Mouse (Mus musculus): ENCODE measurements around the gene Fgfr2. TPM values are rescaled to one million over a fixed set of nuclear protein-coding genes. Genes with fewer than 3 reads are reported as not detected.

The Fgfr2 gene
- polyA plus RNA-seq, 1 experiment, result 114 TPM

DNA sequence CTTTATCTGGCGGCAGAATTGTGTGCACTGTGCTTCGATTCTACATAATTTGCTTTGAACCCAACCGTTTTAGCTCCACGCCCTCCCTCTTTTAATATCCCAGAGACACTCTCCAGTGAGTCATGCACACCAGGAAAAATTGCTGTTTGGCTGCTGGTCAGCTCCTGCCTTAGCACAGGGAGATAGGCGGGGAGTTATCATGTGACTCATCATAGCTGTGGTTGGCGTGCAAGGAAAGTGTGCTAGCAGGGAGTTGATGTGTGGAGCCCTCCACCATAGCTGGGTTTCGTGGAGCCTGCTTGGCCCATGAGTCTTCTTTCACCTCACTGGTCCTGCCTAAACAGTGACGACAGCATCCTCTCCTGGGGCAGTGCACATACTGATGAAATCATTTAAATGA, 2315.4 kb downstream of the Fgfr2 start:
- DNase-seq, result peak; percentile 28
- H3K4me1 ChIP-seq (ENCODE audit: control insufficient read depth, insufficient read depth, low read length), result peaks cover 7% of the 10 kb centered on the region
- no peak overlapping the region for H3K4me3 ChIP-seq (replicated peaks; ENCODE audit: extremely low read depth, low read depth, low read length)
- 33% methylated on average over 8 of the region's 8 CpGs for WGBS
- TF ChIP-seq POLR2A (IDR thresholded peaks at IDR 0.05; ENCODE audit: borderline replicate concordance, extremely low read depth, low read depth, low read length) (no peak), CTCF (IDR thresholded peaks at IDR 0.05; ENCODE audit: insufficient read depth, low read length) (no peak)

DNA sequence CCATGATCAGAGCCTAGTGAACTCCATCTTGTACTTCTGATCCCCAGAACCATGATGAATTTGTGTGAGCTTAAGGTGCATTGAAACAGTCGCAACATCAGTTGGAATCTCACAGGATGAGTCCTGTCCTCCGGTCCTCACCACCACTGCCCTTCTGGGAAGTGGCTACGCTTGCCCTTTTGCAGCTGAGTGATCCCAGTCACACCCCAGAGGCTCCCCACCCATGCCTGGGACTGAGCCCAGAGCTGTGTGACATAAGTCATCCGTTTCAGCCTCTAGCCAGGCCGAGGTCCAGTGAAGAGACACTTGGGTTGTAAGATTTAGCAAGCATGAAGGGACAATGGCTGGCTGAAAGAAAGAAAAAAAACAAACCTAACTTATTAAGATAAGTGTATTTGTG, 2318.2 kb downstream of the Fgfr2 start:
- DNase-seq, result no peak
- 64% methylated on average over 5 of the region's 5 CpGs for WGBS
- TF ChIP-seq POLR2A (IDR thresholded peaks at IDR 0.05; ENCODE audit: borderline replicate concordance, extremely low read depth, low read depth, low read length) (no peak), CTCF (IDR thresholded peaks at IDR 0.05; ENCODE audit: insufficient read depth, low read length) (no peak)

DNA sequence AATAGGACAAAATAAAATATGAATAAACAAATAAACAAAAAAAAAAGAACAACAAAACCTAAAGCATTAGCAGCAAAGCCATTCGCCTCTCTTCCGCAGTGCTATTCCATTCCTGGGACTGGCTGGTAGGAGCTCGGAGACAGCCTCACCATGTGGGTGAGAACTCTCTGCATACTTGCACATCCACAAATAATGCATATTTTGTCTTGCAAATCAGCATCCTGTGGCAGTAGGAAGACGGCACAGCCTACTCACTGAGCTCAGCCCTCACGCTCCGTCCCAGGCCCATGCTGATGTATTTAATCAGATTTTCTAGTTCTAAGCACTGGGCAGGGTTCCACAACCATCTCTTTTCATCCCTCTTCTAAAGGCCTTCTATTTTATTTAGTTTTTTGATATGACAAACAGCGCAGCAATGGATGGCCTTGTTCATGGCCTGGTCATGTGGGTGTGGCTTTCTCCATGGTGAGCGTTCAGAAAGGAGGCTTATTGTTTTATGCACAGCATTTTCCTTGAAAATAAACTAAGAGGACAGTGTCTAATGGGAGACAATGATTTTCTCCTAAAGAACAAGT, 2319.8 kb downstream of the Fgfr2 start:
- H3K4me3 ChIP-seq (replicated peaks; ENCODE audit: extremely low read depth, low read depth, low read length), result no peak overlapping the region
- DNase-seq, result no peak
- peaks cover 5% of the 10 kb centered on the region; the same call in 1 of the 2 replicates for H3K4me1 ChIP-seq (ENCODE audit: control insufficient read depth, insufficient read depth, low read length)
- 94% methylated on average over 8 of the region's 8 CpGs for WGBS
- no peak for TF ChIP-seq POLR2A (IDR thresholded peaks at IDR 0.05; ENCODE audit: borderline replicate concordance, extremely low read depth, low read depth, low read length)
- TF ChIP-seq CTCF (IDR thresholded peaks at IDR 0.05; ENCODE audit: insufficient read depth, low read length), result no peak

More for the DNA sequence above, 2318.2 kb downstream of the Fgfr2 start:
- Histone ChIP-seq H3K4me3 (replicated peaks; ENCODE audit: extremely low read depth, low read depth, low read length) (no peak overlapping the region), H3K4me1 (ENCODE audit: control insufficient read depth, insufficient read depth, low read length) (peaks cover 7% of the 10 kb centered on the region)

DNA sequence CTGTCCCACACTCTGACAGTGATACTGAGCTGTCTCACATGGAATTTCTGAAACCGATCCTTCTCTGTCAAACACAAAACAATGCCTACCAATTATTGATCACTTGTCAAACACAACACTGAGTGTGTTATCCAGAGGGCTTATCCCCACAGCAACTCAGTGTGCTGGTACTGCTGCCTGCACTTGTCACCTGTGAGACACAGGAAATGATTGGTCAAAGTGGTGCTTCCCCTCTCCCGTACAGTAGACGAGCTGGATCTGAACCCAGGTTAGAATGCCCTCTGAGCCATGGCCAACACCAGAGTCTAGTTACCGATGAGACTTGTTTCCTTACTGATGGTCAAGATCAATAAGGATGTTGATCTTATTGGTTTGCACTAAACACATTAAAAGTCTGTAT, 2321.3 kb downstream of the Fgfr2 start:
- no peaks in the 10 kb centered on the region for H3K4me1 ChIP-seq (ENCODE audit: control insufficient read depth, insufficient read depth, low read length)
- no peak overlapping the region for H3K4me3 ChIP-seq (replicated peaks; ENCODE audit: extremely low read depth, low read depth, low read length)
- no peak for DNase-seq
- 77% methylated on average over 4 of the region's 4 CpGs for WGBS
- TF ChIP-seq POLR2A (IDR thresholded peaks at IDR 0.05; ENCODE audit: borderline replicate concordance, extremely low read depth, low read depth, low read length) (no peak), CTCF (IDR thresholded peaks at IDR 0.05; ENCODE audit: insufficient read depth, low read length) (no peak)

DNA sequence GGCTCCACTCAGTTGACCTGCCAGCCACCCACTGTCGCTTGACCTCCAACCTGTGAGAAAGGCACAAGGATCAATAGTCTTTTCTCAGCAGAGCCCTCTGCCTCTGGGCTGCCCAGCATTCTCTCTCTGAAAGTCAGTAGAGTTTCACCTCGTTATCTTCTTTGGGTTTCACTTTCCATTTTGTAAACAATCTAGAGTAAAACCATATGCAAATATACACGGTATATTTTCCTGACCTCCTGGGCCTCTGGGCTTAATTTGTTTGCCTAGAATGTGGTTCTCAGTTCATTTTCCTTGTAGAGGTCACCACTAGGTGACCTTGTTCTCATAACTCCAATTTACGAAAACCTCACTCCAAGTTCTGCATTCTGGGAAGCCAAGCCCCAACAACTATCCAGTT, 2322.5 kb downstream of the Fgfr2 start:
- no peak for DNase-seq
- TF ChIP-seq POLR2A (IDR thresholded peaks at IDR 0.05; ENCODE audit: borderline replicate concordance, extremely low read depth, low read depth, low read length), result no peak
- TF ChIP-seq CTCF (IDR thresholded peaks at IDR 0.05; ENCODE audit: insufficient read depth, low read length), result no peak
- Histone ChIP-seq H3K4me1 (ENCODE audit: control insufficient read depth, insufficient read depth, low read length) (no peaks in the 10 kb centered on the region), H3K4me3 (replicated peaks; ENCODE audit: extremely low read depth, low read depth, low read length) (no peak overlapping the region)
- WGBS, result 37% methylated on average over 4 of the region's 4 CpGs

DNA sequence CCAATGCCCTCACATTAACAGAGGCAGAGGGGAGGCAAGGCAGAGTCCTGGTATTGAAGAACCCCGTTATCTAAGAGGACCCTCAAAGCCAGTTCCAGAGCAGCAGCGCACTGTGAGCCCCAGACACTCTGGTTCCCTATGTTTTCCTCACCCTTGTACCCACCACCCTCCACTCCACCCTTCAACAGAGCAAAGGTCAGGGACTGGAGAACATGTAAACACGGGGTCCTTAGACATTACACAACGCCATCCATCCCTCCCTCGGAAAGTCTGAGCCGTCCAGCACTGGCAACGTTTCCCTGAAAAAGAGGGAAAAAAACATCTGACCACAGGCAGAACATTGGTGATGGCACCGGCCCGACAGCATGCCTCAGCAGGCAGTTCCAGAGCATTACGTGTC, 2323.7 kb downstream of the Fgfr2 start:
- no peak for DNase-seq
- WGBS, result 61% methylated on average over 10 of the region's 10 CpGs

DNA sequence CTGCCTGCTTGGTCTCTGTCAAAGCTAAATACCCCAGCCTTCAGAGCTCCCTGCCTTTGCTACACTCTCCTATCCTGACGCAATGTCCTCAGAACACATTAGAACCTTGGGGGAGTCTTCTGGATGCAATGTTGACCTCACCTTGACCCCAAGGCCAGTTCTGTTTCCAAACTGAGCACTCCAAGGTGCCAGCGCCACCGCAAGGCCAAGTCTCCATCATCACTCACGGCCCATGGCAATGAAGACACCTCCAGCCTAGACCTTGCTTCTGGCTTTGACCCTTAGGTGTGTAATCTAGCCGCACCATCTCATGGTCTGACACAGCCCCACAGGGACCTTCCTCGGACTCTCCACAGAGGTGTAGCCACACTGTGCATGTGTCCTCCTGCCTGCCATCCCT, 2325.6 kb downstream of the Fgfr2 start:
- no peaks in the 10 kb centered on the region for H3K4me1 ChIP-seq (ENCODE audit: control insufficient read depth, insufficient read depth, low read length)
- no peak overlapping the region for H3K4me3 ChIP-seq (replicated peaks; ENCODE audit: extremely low read depth, low read depth, low read length)
- 94% methylated on average over 6 of the region's 6 CpGs for WGBS
- DNase-seq, result no peak
- no peak for TF ChIP-seq CTCF (IDR thresholded peaks at IDR 0.05; ENCODE audit: insufficient read depth, low read length)
- no peak for TF ChIP-seq POLR2A (IDR thresholded peaks at IDR 0.05; ENCODE audit: borderline replicate concordance, extremely low read depth, low read depth, low read length)

More for the DNA sequence above, 2323.7 kb downstream of the Fgfr2 start:
- no peaks in the 10 kb centered on the region for H3K4me1 ChIP-seq (ENCODE audit: control insufficient read depth, insufficient read depth, low read length)
- no peak overlapping the region for H3K4me3 ChIP-seq (replicated peaks; ENCODE audit: extremely low read depth, low read depth, low read length)
- no peak for TF ChIP-seq CTCF (IDR thresholded peaks at IDR 0.05; ENCODE audit: insufficient read depth, low read length)
- TF ChIP-seq POLR2A (IDR thresholded peaks at IDR 0.05; ENCODE audit: borderline replicate concordance, extremely low read depth, low read depth, low read length), result no peak

DNA sequence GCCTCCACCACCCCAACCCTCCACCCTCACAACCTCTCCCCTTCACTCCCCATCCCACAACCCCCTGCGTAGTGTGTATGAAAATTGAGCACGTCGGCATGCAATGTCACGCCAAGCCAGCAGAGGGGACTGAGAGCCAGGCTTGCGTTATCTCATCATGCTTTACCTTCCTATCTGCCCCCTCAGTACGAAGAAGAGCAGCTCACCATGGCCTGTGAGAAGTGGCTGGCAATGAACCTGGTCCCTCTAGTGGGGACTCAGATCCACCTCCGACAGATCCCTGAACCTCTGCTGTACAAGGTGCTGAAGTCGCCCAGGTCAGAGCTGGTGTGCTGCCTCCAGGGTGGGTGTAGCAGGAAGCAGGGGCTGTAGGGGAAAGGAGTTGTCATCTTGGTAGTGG, 2326.4 kb downstream of the Fgfr2 start:
- H3K4me1 ChIP-seq (ENCODE audit: control insufficient read depth, insufficient read depth, low read length), result no peaks in the 10 kb centered on the region
- WGBS, result 64% methylated on average over 8 of the region's 8 CpGs

DNA sequence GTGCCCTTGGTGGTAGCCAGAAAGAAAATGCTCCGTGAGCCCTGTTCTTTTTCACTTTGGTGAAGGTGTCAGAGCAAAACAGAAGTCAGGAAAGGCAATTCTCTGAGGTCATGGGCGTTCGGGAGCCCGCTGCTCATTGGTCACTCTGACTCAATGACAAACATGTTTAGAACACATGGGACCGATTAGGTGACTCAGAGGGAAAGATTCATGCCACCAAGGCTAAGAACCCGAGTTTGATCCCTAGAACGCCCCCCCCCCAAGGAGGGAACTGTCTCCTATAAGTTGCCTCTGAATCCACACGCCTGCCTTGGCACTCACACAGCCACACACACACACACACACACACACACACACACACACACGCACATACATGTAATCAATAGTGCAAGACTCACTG, 2329.5 kb downstream of the Fgfr2 start:
- H3K4me3 ChIP-seq (replicated peaks; ENCODE audit: extremely low read depth, low read depth, low read length), result no peak overlapping the region
- no peak for DNase-seq
- no peaks in the 10 kb centered on the region for H3K4me1 ChIP-seq (ENCODE audit: control insufficient read depth, insufficient read depth, low read length)
- TF ChIP-seq CTCF (IDR thresholded peaks at IDR 0.05; ENCODE audit: insufficient read depth, low read length), result no peak
- no peak for TF ChIP-seq POLR2A (IDR thresholded peaks at IDR 0.05; ENCODE audit: borderline replicate concordance, extremely low read depth, low read depth, low read length)
- 79% methylated on average over 9 of the region's 9 CpGs for WGBS

More for the DNA sequence above, 2326.4 kb downstream of the Fgfr2 start:
- H3K4me3 ChIP-seq (replicated peaks; ENCODE audit: extremely low read depth, low read depth, low read length), result no peak overlapping the region
- no peak for DNase-seq
- peak; percentile 39; the same call in 1 of the 2 replicates for TF ChIP-seq CTCF (IDR thresholded peaks at IDR 0.05; ENCODE audit: insufficient read depth, low read length)
- no peak for TF ChIP-seq POLR2A (IDR thresholded peaks at IDR 0.05; ENCODE audit: borderline replicate concordance, extremely low read depth, low read depth, low read length)

DNA sequence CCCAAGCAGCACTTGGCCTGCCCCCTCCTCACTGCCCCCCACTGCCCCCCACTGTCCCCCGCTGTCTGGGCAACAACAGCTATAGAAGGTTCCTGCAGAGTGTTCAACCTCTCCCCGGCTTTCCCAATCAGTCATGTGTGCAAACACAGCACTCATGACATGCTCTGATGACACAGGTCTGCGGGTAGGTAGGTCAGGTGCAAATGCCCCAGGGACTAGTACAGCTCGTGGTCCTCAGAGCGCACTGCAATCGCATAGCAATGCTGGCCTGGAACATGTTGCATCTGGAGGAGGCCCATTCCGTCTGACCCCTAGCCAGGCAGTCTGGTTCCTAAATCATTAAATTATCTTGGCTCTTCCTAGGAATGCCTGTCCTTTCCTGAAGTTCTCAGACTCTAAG, 2333.7 kb downstream of the Fgfr2 start:
- no peaks in the 10 kb centered on the region; the same call in 1 of the 2 replicates for H3K4me1 ChIP-seq (ENCODE audit: control insufficient read depth, insufficient read depth, low read length)
- TF ChIP-seq POLR2A (IDR thresholded peaks at IDR 0.05; ENCODE audit: borderline replicate concordance, extremely low read depth, low read depth, low read length) (no peak), CTCF (IDR thresholded peaks at IDR 0.05; ENCODE audit: insufficient read depth, low read length) (no peak)
- no peak for DNase-seq
- no peak overlapping the region for H3K4me3 ChIP-seq (replicated peaks; ENCODE audit: extremely low read depth, low read depth, low read length)
- 85% methylated on average over 7 of the region's 7 CpGs for WGBS
